Mouse (Mus musculus): ENCODE results near the gene Syt9.

Gene Syt9

DNA sequence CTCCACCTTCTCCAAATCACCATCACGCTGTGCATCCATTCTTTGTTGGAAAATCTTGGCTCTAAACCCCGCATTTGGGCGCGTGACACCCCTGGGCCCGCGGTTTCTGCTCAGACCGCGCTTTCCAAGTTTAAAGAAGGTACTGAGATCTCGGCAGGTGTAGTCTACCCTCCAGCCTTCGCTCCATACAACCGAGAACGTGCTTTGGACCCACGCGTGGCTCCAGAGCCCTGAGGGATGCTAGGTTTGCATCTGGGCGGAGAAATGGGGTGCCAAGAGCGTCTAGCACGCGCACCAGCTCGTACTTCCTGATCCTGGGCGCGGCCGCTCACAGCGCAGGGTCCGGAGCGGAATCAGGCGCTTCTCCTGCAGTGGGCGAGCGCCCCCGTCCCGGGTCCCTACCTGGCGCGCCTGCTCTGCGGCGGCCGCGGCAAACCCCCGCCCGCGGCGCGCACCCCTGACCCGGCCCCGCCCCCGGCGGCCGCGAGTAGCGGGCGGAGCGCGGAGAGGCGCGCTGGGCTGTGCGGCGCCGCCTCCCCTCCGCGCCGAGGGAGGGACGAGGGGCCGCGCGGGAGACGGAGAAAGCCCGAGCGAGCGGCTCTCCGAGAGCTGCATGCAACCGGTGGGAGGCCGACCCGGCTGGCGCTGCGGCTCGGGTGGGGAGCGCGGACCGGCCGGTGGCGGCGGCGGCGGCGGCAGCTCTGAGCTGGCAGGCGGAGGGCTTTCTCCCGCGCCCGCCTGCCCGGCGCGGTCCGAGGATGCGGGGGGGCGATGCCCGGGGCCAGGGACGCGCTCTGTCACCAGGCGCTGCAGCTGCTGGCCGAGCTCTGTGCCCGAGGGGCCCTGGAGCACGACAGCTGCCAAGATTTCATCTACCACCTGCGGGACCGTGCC, at the start of gene Syt9:
Gene Syt9, plus strand, starts transcription at position 497 of the 894 bp plus-strand sequence.
- no peak for DNase-seq (ENCODE audit: low read depth)

DNA sequence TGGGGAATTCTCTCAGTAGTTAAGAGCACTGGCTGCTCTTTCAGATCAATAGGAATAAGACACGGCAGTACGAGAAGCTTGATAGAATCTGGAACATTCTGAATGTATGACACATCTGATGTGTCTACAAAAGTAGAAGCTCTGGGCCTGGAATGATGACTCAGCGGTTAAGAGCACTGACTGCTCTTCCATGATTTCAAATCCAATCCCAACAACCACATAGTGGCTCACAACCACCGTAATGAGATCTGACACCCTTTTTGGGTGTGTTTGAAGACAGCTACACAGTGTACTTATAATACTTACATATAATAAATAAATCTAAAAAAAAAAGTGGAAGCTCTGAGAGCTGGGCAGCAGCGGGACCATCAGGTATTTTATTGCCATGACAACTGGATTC, 31.5 kb upstream of the Syt9 start:
- DNase-seq (ENCODE audit: low read depth), result no peak

DNA sequence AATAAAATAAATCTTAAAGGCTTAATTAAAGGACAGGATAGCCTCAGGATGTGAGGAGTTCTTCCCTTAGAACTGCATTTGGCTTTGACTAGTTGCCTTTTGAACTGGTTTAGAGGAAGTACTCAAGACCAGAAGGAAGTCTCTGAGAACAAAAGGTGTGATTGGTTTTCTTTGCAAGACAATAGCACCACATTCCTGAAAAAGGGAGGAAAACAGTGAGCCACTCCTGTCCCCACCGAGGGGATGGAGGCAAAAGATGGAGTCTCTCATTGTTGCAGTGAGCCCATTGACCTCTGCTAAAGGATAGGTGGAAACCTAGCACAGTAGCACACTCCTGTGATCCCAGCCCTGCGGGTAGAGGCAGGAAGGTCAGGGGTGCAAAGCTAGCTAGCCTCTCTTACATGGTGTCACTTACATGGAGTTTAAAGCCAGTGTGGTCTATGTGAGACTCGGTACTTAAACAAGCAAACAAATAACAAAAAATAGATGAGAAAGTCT, 30.9 kb upstream of the Syt9 start:
- no peak for DNase-seq (ENCODE audit: low read depth)

DNA sequence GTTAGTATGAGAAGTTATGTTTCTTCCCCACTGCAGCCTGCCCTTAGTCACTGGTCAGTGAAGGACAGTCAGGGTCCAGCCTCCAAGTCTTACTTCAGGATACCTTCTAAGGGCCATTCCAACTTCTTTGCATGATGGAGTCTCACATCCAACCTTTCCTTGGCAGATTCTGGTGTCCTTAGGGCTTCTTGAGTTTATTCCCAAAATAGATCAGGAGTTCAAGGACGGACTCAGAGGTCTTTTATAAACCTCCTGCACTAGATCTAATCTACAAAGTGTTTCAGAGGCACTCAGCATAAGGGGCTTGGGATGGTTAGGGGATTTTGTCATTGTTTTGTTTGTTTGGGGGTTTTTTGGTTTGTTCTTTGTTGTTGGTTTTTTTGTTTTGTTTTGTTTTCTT, 30.3 kb upstream of the Syt9 start:
- no peak for DNase-seq (ENCODE audit: low read depth)

DNA sequence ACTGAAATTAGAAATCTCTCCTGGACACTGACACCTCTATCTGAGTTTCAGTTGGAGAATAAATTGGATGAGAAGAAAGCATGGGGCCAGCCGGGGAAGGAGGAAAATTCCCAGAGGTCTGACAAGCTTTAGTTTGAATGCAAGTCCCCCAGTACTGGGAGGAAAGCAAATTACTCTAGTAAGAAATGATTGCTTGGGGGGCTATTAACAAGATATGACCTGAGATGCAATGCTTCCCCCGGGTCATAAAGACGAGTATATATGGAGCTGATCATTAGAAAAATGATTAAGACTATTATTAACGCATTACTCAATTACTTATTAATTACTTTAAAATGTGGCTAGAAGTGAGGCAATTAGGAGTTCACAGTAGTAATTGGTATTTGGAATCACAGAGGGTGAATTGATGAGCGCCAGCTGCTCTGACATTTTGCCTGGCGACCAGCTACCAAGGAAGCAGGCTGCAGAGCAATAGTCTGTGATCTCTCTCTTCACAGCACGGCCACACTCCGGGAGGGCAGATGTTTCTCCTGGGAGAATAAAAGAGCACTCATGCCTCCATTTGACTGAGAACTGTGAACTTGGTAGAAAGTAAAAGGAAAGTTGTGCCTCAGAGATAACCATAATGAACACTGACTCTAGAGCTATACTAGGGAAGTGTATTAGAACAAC, 28.9 kb upstream of the Syt9 start:
- no peak for DNase-seq (ENCODE audit: low read depth)

DNA sequence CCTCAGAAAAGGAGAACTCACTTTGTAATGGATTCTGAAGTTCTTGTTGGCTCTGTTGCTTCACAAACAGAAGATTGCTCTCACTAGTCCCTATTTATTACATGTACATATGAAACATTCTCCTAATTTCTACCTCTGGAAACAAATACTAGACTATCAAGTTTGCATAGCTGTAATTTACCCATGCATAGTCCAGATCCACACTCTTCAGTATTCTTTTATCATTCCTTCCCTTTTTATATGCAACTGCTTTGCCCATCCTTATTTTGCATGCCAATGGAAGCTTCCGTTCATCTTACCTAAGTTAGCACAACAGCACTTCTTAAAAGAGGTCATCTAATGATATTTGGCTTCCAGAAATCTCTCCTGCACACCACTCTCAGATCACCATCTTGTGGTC, 21.3 kb upstream of the Syt9 start:
- no peak for DNase-seq (ENCODE audit: low read depth)

GRCm38 (mm10) chr7:107362153-107362552, 8.4 kb upstream of the Syt9 start:
- DNase-seq (ENCODE audit: low read depth), result no peak

DNA sequence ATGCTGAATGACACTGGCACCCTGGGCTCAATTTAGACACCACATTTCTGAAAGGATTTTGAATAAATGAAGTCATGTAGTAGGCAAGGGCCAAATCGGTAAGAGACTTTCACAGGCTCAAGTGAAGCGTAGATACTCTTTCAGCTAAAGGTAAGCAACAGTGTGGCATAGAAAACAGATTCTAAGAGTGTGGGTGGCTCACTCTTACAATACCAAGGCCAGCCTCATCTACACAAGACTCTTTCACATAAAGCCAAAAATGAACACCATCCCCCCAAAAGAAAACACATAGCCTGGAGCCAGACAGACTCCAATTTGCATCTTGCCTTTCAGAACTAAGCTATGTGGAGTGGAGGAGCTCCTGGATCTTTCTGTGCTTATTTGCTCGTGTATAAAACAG, 7.9 kb upstream of the Syt9 start:
- DNase-seq (ENCODE audit: low read depth), result no peak

DNA sequence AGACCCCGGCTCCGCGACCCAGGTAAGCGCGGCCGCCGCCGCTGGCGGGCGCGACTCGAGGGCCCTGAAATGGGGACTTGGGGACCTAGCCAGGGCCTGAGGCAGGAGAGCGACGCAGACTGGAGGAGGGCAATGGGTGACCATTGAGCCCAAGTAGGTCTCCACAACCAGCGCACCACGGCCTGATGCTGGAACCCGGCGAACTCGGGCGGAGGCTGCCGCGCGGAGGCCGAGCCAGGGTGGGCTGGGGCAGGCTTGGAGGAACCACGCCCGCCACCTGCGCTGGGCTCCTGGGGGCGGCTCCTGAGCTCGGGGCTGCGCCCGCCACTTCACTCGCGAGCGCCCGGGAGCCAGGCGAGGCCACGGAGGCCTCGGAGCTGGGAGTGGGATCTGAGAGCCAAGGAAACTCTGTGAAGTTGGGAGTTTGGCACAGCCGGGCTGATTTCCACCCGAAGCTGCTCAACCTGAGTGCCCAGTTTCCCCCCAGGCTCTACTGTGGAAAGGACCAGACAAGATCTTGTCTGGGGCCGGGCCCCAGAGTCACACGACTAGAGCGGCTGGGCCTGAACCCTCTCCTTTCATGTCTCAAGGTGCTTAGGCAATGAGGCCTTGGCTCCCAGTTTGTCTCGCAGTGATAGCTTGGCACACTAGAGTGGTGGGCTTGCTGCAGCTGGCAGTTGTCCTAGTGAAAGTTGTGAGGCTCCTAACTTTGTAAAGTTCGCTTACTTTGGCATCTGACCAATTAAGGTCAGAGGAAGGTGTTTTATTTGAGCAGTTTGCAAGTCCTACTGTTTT, 795 bp downstream of the Syt9 start:
- DNase-seq (ENCODE audit: low read depth), result no peak

GRCm38 (mm10) chr7:107380562-107380961, 10.0 kb downstream of the Syt9 start:
- DNase-seq (ENCODE audit: low read depth), result no peak

DNA sequence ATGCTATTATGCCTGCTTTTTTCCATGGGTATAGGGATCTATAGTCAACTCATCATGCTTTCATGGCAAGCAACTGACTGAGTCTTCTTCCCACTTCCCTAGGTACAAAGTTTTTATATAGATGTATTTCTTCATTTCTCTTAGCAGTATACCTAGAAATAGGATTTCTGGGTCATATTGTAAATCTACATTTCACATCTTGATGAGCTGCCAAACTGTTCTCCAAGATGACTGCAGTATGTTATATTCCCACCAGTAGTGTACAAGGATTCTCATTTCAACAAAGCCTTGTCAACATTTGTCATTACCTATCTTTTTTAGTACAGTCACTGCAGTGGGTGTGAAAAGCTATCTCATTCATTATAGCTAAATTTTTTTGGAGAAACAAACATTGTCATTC, 19.1 kb downstream of the Syt9 start:
- DNase-seq (ENCODE audit: low read depth), result no peak

DNA sequence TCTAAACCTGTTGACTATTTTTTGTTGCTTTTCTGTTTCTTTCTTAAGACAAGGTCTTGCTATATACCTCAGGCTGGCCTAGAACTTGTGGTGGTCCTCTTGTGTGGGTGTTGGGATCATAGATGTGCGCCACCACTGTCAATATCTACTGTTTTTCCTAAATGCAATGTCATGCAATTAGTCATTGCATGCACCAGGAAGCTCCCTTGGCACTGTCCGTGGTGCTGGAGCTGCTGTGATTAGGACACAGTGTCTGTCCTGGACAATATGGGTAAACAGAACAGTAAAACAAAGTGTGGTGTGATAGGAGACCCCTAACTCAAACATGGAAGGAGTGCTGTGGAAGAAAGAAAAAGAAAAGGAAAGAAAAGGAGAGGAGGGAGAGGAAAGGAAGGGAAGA, 22.2 kb downstream of the Syt9 start:
- no peak for DNase-seq (ENCODE audit: low read depth)

DNA sequence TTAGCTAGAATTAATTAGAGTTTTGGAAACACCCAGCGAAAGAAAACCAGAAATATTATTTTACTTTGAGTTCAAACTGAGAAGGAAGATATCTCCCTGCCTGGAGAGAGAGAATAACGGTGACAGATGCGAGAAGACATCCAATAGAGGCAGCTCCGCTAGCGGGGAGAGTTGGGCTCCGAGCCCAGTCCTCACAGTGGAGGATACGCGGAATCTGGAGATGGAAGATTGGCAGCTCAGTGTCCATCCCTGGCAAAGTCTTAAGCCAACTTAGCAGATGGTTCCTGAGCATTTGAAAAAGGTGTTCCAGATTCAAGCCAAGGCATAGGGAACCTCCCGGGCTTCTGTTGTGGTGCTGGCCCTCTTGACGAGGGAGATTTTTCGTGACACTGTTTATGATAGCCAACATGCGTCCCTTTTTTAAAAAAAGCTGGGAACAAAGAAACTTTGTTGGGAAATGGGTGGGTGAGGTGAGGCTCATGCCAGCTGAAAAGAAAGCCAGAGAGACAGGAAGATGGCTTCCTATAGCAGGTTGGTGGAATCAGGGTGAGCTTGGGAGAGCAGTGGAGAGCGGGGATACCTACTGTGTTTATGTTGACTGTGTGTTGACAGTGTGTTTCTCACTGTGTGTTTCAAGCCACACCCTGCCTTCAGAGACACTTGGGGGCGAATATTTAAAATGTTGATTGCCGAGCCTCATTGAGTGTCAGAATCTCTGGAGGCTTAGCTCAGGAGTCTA, 29.7 kb downstream of the Syt9 start:
- DNase-seq (ENCODE audit: low read depth), result no peak

DNA sequence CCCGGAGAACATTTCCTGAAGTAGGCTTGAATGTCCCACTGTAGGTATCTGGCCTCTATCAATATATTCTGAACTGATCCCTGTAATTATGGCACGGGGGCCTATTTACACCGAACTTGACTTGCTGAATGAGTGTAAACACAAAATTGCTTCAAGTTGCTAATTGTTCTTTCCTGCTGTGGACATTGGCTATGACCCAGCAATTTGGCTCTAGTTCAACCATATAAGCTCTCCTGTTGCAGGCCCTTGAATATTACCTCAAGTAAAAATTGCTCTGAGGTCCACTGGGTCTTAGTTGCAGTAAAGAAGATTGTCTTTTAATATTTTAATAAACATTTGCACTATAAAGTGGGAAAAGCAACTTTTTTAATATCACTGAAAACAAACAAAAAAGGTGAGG, 32.7 kb downstream of the Syt9 start:
- DNase-seq (ENCODE audit: low read depth), result no peak

GRCm38 (mm10) chr7:107414928-107415327, 44.4 kb downstream of the Syt9 start:
- no peak for DNase-seq (ENCODE audit: low read depth)

DNA sequence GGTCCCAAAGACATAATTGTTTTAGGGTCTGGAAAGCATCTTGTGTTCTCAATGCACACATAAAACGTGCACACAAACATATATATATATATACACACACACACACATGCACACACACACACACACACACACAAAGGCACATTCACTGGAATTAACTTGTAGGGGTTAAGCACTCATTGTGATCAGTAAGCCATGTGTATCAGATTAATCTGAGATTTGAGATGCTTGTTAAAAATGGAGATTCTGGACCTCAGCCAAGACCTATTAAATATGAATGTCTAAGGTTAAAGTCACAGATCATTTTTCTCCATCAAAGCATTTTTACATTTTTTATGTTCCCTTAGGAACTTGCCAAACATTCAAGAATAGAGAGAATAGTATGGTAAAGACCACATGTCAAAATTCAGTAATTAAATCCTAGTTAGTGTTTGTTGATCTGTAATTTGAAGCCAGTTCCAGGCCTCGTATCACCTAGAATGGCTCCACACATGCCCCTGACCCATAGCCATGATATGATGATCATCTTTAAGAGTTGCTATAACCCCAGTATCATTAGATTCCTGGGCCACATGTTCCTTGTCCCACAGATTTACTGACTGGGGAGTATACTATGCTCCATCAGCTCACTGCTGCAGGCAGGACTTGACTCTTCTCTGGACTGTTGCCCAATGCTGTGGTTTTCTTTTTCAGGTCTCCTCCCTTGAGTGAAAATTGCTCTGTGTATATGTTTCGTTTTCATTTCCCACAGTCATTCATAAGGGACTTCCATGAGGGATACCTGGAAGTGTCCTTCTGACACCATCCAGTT, 46.7 kb downstream of the Syt9 start:
- no peak for DNase-seq (ENCODE audit: low read depth)

- no peak for DNase-seq (ENCODE audit: low read depth)
Observed at GRCm38 (mm10) chr7:107437381-107437780, 66.9 kb downstream of the Syt9 start.

GRCm38 (mm10) chr7:107444579-107444978, 74.1 kb downstream of the Syt9 start:
- no peak for DNase-seq (ENCODE audit: low read depth)

DNA sequence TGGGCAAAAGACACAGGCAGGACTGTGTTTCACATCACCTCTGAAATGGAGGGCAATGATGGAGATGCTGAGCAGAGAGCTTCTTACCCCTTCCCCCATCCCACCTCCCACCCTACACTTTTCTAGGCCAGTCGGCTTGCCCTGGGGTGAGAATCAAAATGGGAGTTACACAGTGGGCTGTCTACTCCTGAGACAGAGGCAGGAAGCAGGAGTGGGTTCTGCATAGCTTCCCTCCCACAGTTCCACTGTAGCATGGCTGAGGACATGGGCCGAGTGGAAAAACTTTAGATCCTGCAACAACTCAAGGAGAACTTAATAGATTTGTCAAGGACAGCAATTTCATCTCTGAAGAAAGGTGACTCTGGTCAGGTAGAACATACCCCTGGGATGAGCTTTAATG, 84.1 kb downstream of the Syt9 start:
- no peak for DNase-seq (ENCODE audit: low read depth)

- no peak for DNase-seq (ENCODE audit: low read depth)
Observed at GRCm38 (mm10) chr7:107455118-107455521, 84.6 kb downstream of the Syt9 start.

DNA sequence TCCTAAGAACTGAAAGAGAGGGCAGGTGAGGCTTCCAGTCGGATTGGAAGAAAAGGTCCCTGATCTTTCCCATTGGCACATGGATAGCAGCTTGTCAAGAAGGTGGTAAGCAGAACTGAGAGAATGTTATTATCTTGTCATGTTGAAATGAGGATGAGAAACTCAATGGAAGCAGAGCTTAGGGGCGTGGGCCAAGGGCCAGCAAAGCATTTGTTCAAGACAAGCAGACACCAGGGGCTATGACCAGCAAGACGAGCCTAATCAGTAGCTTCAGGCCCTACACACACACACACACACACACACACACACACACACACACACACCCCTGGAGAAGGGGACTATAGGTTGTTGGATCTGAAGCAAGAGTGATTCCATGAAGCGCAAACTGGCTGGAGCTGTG, 90.6 kb downstream of the Syt9 start:
- DNase-seq (ENCODE audit: low read depth), result no peak
